Mouse (Mus musculus): ENCODE measurements around the gene Tgfb1.

DNA sequence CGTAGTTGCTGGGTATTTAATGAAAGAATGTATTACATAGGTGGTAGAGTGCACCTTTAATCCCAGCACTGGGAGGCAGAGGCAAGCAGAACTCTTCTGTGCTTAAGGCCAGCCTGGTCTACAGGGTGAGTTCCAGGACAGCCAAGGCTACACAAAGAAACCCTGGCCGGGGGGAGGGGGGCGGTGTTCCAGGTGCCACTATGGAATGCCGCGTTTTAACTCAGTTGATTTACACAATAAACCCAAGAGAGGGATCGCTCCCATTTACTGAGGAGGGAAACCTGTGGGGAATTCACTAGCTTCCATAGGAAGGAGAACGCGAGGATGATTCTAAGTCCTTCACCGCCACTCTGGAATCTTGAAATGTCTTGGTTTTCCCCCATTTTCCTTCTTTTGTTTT, 17.2 kb upstream of the Tgfb1 start:
- TF ChIP-seq GATA1 (IDR thresholded peaks at IDR 0.05; ENCODE audit: borderline replicate concordance, low read length): no peak
- TF ChIP-seq FLI1 (IDR thresholded peaks at IDR 0.05; ENCODE audit: low read length): no peak
